ENCODE assay signal across 22 mouse cellular contexts in the genomic region with DNA sequence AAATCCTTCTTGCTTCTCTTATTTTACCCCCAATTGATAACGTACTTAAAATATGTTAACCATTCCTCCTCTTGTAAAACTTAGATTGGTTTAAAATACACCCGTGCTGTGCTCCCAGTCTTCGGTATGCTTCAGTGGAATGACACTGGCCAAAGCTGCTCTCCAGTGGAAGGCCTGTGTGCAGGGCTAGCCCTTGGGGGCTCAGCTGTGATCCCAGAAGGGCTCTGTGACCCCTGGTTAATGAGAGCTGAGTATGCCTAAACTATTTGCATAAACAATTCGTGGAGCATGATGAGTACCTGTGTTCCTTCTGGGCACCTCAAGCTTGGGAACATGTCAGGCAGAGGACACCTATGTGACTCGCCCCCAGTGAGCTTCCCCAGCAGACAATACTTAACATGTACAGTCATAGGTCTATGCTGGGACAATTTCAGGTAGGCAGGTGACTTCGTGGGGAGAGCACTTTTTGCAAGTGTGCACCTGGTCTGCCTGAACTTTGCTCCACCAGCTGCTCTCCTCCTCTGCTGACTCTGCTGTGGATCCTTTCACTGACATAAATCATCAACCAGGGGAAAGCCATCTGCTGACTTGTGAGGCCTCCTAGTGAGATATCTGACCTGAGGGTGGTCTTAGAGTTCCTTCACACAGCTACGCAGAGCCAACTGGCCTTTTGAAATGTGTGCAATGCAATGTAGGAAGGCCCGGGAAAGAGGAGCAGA.
A peak's percentile ranks its signal among the peaks of the same experiment; 100 is the strongest.
DNase-seq lines count a peak whose midpoint lies in the region; ATAC-seq lines count a peak whose summit lies in the region.
"Had no signal": no experiment of that assay in that cellular context is flagged by ENCODE, and none has a peak within 500 bp of the region (broad histone marks: within the 10 kb centered on the region; RNA-seq: fewer than 3 reads in every experiment).

No protein-coding gene starts in this region.

- 82% methylated on average over 8 of the region's 8 CpGs for WGBS in forebrain, embryonic 12.5 days
- 81% methylated on average over 8 of the region's 8 CpGs for WGBS in forebrain, embryonic 16.5 days
- 67% methylated on average over 8 of the region's 8 CpGs for WGBS in intestine, embryonic 15.5 days

- H3K9me3 ChIP-seq in forebrain, embryonic 12.5 days, result no peaks in the 10 kb centered on the region
- H3K9me3 ChIP-seq in forebrain, embryonic 16.5 days (ENCODE audit: control insufficient read depth, low read length), result no peaks in the 10 kb centered on the region
- no peaks in the 10 kb centered on the region for H3K9me3 ChIP-seq in intestine, embryonic 15.5 days
- H3K9me3 ChIP-seq: heart, embryonic 10.5 days; limb, embryonic 10.5 days; lung, embryonic 15.5 days; megakaryocyte, embryonic 14.5 days; midbrain, embryonic 15.5 days; neural tube, embryonic 13.5 days had no signal

- ATAC-seq in forebrain, embryonic 12.5 days (ENCODE audit: low FRiP score), result 0 out of 2 replicates have a peak, but pooled peaks have one; percentile 27
- no peak for ATAC-seq in forebrain, embryonic 16.5 days
- peak; percentile 80 for ATAC-seq in intestine, embryonic 15.5 days
- ATAC-seq: forebrain, embryonic 14.5 days; hindbrain, postnatal 0 days; midbrain, embryonic 15.5 days had no signal

- 0 out of 2 replicates have a peak, but pooled peaks cover 6% of the 10 kb centered on the region for H3K36me3 ChIP-seq in forebrain, embryonic 12.5 days (replicated peaks)
- H3K36me3 ChIP-seq in forebrain, embryonic 16.5 days (ENCODE audit: control insufficient read depth, insufficient read depth), result no peaks in the 10 kb centered on the region
- no peaks in the 10 kb centered on the region for H3K36me3 ChIP-seq in intestine, embryonic 15.5 days
- H3K36me3 ChIP-seq: heart, embryonic 10.5 days; limb, embryonic 10.5 days; lung, embryonic 15.5 days; midbrain, embryonic 15.5 days; neural tube, embryonic 13.5 days had no signal

- no peak overlapping the region for H3K27ac ChIP-seq in forebrain, embryonic 12.5 days
- H3K27ac ChIP-seq in forebrain, embryonic 16.5 days (ENCODE audit: low read length), result no peak overlapping the region
- H3K27ac ChIP-seq in intestine, embryonic 15.5 days, result no peak overlapping the region
- H3K27ac ChIP-seq: heart, embryonic 10.5 days; hindbrain, postnatal 0 days; limb, embryonic 10.5 days; liver, embryonic 14.5 days; lung, embryonic 15.5 days; midbrain, embryonic 15.5 days; neural tube, embryonic 13.5 days had no signal

- H3K4me1 ChIP-seq in forebrain, embryonic 12.5 days, result peaks cover 29% of the 10 kb centered on the region
- H3K4me1 ChIP-seq in forebrain, embryonic 16.5 days (replicated peaks; ENCODE audit: control insufficient read depth, insufficient read depth, low read length), result peaks cover 13% of the 10 kb centered on the region
- H3K4me1 ChIP-seq in intestine, embryonic 15.5 days (replicated peaks), result peaks cover 7% of the 10 kb centered on the region; the same call in 1 of the 2 replicates

- H3K27me3 ChIP-seq in forebrain, embryonic 12.5 days, result no peaks in the 10 kb centered on the region
- no peaks in the 10 kb centered on the region for H3K27me3 ChIP-seq in forebrain, embryonic 16.5 days (replicated peaks; ENCODE audit: control insufficient read depth, insufficient read depth, low read length)
- no peaks in the 10 kb centered on the region for H3K27me3 ChIP-seq in intestine, embryonic 15.5 days (replicated peaks)
- H3K27me3 ChIP-seq: lung, embryonic 15.5 days; megakaryocyte, embryonic 14.5 days; midbrain, embryonic 15.5 days; neural tube, embryonic 13.5 days had no signal

- H3K4me2 ChIP-seq in forebrain, embryonic 12.5 days, result no peak overlapping the region
- H3K4me2 ChIP-seq in forebrain, embryonic 16.5 days (ENCODE audit: low read length), result no peak overlapping the region
- H3K4me2 ChIP-seq in intestine, embryonic 15.5 days (replicated peaks), result no peak overlapping the region
- H3K4me2 ChIP-seq: lung, embryonic 15.5 days; midbrain, embryonic 15.5 days; neural tube, embryonic 13.5 days had no signal

- no peak overlapping the region for H3K4me3 ChIP-seq in forebrain, embryonic 12.5 days (replicated peaks)
- H3K4me3 ChIP-seq in forebrain, embryonic 16.5 days (replicated peaks; ENCODE audit: low read length), result no peak overlapping the region
- no peak overlapping the region for H3K4me3 ChIP-seq in intestine, embryonic 15.5 days (replicated peaks)
- H3K4me3 ChIP-seq: heart, embryonic 10.5 days; limb, embryonic 10.5 days; lung, embryonic 15.5 days; megakaryocyte, embryonic 14.5 days; midbrain, embryonic 15.5 days; neural tube, embryonic 13.5 days had no signal

- DNase-seq in kidney, adult 9 months, result peak; percentile 88
- DNase-seq in kidney, postnatal 25 days, result peak; percentile 61 to 83
- no peak for DNase-seq in MN1 (ENCODE audit: low spot score)
- DNase-seq in spleen, postnatal 14 days (ENCODE audit: low spot score in 2 of 2), result no peak
- DNase-seq: adrenal gland, postnatal 14 days; cerebellum, adult 8-10 months; cerebellum, postnatal 36 days; gastrocnemius, postnatal 10 days; lung, postnatal 36 days; thymus, postnatal 14 days had no signal

- H3K9ac ChIP-seq in forebrain, embryonic 12.5 days, result no peak overlapping the region
- no peak overlapping the region for H3K9ac ChIP-seq in forebrain, embryonic 16.5 days (replicated peaks; ENCODE audit: low read depth, low read length)
- no peak overlapping the region for H3K9ac ChIP-seq in intestine, embryonic 15.5 days
- H3K9ac ChIP-seq: lung, embryonic 15.5 days; midbrain, embryonic 15.5 days; neural tube, embryonic 13.5 days had no signal

Comparison
In these comparisons a context has a peak if more than half of its experiments do, and no peak if none do; other contexts are left out.
1. DNase-seq: peak in kidney, adult 9 months (single experiment) and kidney, postnatal 25 days (2 of 2); none in MN1 (single experiment) and spleen, postnatal 14 days (0 of 2).